Mouse (Mus musculus): ENCODE measurements around the gene Rabgap1. TPM values are rescaled to one million over a fixed set of nuclear protein-coding genes. Genes with fewer than 3 reads are reported as not detected.

Gene Rabgap1
- polyA plus RNA-seq, 1 experiment, result 16.0 TPM

- Histone ChIP-seq H3K79me2 (ENCODE audit: control insufficient read depth, insufficient read depth) (no peaks in the 10 kb centered on the region), H3ac (ENCODE audit: control insufficient read depth, insufficient read length) (no peak overlapping the region), H3K4me3 (no peak overlapping the region), H3K27me3 (ENCODE audit: control insufficient read depth, insufficient read depth, insufficient read length) (no peaks in the 10 kb centered on the region), H3K4me2 (ENCODE audit: low read depth) (no peak overlapping the region), H3K36me3 (ENCODE audit: control insufficient read depth, insufficient read depth) (no peaks in the 10 kb centered on the region)
- no peak for TF ChIP-seq CEBPB (IDR thresholded peaks at IDR 0.05; ENCODE audit: insufficient read depth, poor library complexity, severe bottlenecking)
- no peak for TF ChIP-seq REST (IDR thresholded peaks at IDR 0.05; ENCODE audit: insufficient read depth, insufficient read length)
- TF ChIP-seq MYOG (IDR thresholded peaks at IDR 0.05; ENCODE audit: control insufficient read depth in 1 of 3, insufficient read depth in 1 of 3, insufficient read length in 2 of 3, low read depth in 2 of 3), result no peak
- no peak for TF ChIP-seq MYOD1 (IDR thresholded peaks at IDR 0.05; ENCODE audit: control insufficient read depth in 1 of 3, insufficient read length in 2 of 3, low read depth in 2 of 3)
- TF ChIP-seq TCF3 (IDR thresholded peaks at IDR 0.05; ENCODE audit: insufficient read length, low read depth), result no peak
- no peak for TF ChIP-seq POLR2A (IDR thresholded peaks at IDR 0.05; ENCODE audit: insufficient read length, low read depth)
These were observed 135.1 kb downstream of the Rabgap1 start for GRCm38 (mm10) chr2:37578185-37578584.

DNA sequence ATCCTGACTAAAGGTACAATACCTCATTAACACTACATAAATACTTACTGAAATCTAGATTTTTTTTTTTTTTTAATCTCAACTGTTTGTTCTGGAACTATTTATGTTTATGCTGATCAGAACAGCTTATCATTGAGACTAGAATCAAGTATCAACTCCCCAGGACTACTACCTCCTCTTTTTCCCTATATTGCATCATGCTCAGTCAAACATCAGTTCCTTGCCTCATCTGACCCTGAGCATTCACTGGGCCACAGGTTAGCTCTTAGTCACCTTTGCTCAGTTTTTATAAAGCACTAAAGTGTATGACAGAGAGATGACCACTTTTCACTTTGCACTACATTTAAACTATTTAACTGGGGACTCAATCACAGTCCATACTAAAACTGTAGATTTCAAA is 144.8 kb downstream of the Rabgap1 start:
- peak; percentile 74 for TF ChIP-seq CEBPB (IDR thresholded peaks at IDR 0.05; ENCODE audit: insufficient read depth, poor library complexity, severe bottlenecking)
- TF ChIP-seq POLR2A (IDR thresholded peaks at IDR 0.05; ENCODE audit: insufficient read length, low read depth), result no peak
- H3K79me2 ChIP-seq (ENCODE audit: control insufficient read depth, insufficient read depth), result no peaks in the 10 kb centered on the region
- no peak overlapping the region for H3K4me3 ChIP-seq
- H3ac ChIP-seq (ENCODE audit: control insufficient read depth, insufficient read length), result no peak overlapping the region
- H3K36me3 ChIP-seq (ENCODE audit: control insufficient read depth, insufficient read depth), result no peaks in the 10 kb centered on the region
- H3K27me3 ChIP-seq (ENCODE audit: control insufficient read depth, insufficient read depth, insufficient read length), result no peaks in the 10 kb centered on the region
- H3K4me2 ChIP-seq (ENCODE audit: low read depth), result no peak overlapping the region

Other genes starting within 250 kb of the Rabgap1 start
- not detected for gene Olfr366, start 231.7 kb upstream of the Rabgap1 start, polyA plus RNA-seq (2012; fragmentation: generic; extraction: Trizol)
- not detected for gene Olfr368, start 116.8 kb upstream of the Rabgap1 start, polyA plus RNA-seq (2012; fragmentation: generic; extraction: Trizol)
- gene Pdcl, start 83.9 kb upstream of the Rabgap1 start, polyA plus RNA-seq (2012; fragmentation: generic; extraction: Trizol), result 15.6 TPM
- gene Rc3h2, start 20.4 kb upstream of the Rabgap1 start, polyA plus RNA-seq (2012; fragmentation: generic; extraction: Trizol), result 3.7 TPM
- 0.97 TPM for gene Zbtb26, start 144 bp upstream of the Rabgap1 start, polyA plus RNA-seq (2012; fragmentation: generic; extraction: Trizol)
- 1.8 TPM for gene Zbtb6, start 108 bp upstream of the Rabgap1 start, polyA plus RNA-seq (2012; fragmentation: generic; extraction: Trizol)
- gene Gpr21, start 73.1 kb downstream of the Rabgap1 start, polyA plus RNA-seq (2012; fragmentation: generic; extraction: Trizol), result 0.07 TPM

All from myocyte (in vitro differentiated cells).